Mouse (Mus musculus): ENCODE data around the gene Prkcb.

GRCm38 (mm10) chr7:122339476-122339875 is 50.9 kb downstream of the Prkcb start:
- TF ChIP-seq CTCF (IDR thresholded peaks at IDR 0.05; ENCODE audit: borderline replicate concordance, insufficient read depth, low read length) (no peak), POLR2A (IDR thresholded peaks at IDR 0.05; ENCODE audit: low read depth, low read length) (no peak)

Data from embryonic fibroblast, embryonic 13.5 days (primary cell).